Mouse (Mus musculus): ENCODE measurements around the gene Map3k20.

The Map3k20 gene

DNA sequence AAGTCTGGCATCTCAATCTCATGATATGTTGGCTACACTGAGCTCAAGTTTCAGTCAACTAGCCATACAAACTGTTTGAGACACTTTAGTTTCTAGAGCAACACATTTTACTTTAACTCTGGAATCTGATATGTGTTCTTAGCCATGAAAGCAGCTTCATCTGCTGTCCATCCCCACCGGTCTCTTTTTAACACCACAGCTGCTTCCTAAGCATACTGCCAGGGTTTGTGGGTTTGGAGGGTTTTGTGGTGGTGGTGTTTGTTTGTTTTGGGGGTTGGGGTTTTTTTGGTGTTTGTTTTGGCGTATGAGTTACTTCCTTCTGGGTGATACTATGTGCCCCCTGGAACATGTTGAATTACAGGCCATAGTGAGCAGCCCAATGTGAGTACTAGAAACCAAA is 35.2 kb downstream of the Map3k20 start:
- DNase-seq (ENCODE audit: low spot score in 2 of 2): no peak

DNA sequence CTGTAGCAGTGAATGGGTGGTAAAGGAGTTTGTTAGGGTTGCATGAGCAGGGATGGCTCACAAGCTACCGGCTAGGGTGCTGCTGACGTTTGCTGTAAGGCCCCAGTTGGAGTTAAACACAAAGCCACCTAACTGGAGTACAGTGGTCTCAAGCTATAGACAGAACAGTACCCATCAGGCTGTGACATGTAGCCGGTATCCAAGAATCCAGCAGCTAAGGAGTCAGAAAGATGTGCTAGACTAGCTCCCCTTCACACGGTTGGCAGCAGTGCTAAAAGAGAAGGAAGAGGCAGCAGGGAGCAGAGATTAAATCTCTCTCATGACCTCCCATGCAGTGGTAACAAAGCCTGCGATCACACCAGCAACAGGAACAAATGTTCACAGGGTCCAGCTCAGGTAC is 36.2 kb downstream of the Map3k20 start:
- DNase-seq (ENCODE audit: low spot score in 2 of 2): no peak

- DNase-seq (ENCODE audit: low spot score in 2 of 2): no peak
Measured at GRCm38 (mm10) chr2:72322681-72323353, 37.4 kb downstream of the Map3k20 start.

- no peak for DNase-seq (ENCODE audit: low spot score in 2 of 2)
Measured at GRCm38 (mm10) chr2:72324436-72324835, 39.0 kb downstream of the Map3k20 start.

DNA sequence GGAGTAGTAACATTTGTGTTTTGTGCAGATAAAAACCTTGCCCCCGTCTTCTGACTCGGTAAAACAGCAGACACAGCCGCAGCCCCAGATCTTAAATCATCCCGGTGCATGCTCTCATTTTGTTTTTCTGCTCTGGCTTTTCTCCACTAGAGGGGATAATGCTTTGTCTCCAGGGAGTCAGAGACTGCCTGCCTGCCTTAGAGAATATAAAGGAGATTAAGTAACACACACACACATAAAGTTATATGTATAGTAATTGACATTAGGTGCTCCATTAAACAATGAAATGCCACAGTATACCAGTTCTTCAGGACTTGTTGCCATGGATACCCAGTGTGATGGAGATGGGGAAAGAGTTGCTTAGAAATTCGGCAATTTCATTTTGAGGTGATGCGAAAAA is 41.1 kb downstream of the Map3k20 start:
- no peak for DNase-seq (ENCODE audit: low spot score in 2 of 2)

- DNase-seq (ENCODE audit: low spot score in 2 of 2): peak; percentile 9 to 36
Measured at GRCm38 (mm10) chr2:72328435-72328834, 43.0 kb downstream of the Map3k20 start.

DNA sequence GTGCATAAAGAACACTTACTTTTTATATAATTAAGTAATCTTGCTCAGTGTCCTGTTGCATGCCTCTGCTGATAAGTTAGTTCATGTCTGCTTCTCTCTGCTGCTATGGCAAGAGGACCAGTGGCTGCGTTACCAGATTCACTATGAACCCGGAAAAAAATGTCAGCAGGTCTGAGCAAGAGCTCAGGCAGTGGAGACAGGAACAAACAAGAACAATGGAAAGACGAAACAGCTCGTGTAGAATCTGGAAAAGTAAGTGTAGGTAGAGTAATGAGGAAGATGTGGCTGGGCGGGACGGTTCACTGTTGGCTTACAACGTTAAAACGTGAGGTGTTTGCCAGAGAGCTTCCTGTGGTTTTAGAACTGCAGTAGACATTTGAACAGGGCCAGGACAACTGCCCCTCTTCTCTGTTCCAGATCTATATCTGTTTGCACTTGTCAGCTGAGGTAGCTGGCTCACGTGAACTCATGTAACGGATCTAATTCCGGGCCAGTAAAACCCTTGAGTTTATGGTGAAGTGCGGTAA is 45.6 kb downstream of the Map3k20 start:
- DNase-seq (ENCODE audit: low spot score in 2 of 2): peak; percentile 2 to 19

DNA sequence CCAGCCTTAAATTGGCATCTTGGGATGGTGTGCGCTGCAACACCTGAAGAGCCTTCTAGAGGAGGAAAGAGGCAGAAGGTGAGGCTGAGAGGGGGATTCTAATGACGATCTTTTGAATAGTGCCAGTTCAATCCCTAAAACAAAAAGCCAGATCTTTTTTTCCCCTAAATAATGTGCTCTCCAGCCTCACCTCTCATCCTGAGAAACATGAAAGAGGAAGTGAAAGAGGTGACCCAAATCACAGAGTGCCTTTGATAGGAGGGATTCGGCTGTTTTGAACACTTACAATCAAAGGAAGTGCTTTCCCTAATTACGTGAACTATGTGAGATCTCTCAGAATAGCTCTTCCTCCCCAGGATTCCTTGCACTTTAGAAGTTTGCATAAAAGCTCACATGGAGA is 46.6 kb downstream of the Map3k20 start:
- DNase-seq (ENCODE audit: low spot score in 2 of 2): no peak

DNA sequence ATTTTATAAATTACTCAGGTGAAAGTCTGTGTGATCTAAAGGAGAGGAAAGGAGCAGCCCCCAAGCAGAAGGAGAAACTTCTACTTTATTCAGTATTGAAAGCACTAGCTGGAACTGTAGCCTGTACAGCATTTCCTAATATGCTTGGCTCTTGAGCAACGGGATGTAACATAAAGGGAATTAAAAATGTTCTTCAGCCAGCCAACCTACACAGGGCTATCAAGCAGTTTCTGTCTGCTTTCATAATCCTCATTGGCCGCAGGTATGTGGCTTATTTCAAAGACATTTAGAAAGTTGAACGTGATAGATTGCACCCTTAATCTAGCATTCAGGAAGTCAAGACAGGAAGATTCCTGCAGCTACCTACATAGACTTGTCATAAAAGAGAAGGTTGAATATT is 47.8 kb downstream of the Map3k20 start:
- DNase-seq (ENCODE audit: low spot score in 2 of 2): no peak

DNA sequence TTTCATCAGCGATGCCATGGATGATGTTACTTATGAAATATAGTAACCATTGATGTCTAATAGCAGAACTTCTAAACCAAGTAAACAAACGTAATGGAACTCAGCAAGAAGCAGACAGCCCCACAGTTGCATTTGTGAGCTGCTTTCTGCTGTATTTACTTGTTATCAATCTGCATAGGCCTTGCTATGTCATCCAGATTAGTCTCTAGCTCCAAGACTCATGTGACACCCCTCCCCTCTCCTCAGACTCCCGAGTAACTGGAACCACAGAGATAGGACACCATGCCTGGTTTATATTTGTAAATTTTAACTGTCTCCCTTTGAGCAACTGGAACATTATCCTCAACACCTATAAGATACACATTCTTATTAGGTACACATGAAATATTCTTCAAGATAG is 51.4 kb downstream of the Map3k20 start:
- DNase-seq (ENCODE audit: low spot score in 2 of 2): no peak

GRCm38 (mm10) chr2:72345281-72345680 is 59.8 kb downstream of the Map3k20 start:
- no peak for DNase-seq (ENCODE audit: low spot score in 2 of 2)

GRCm38 (mm10) chr2:72351329-72351728 is 65.9 kb downstream of the Map3k20 start:
- no peak for DNase-seq (ENCODE audit: low spot score in 2 of 2)

- DNase-seq (ENCODE audit: low spot score in 2 of 2): no peak
Measured at GRCm38 (mm10) chr2:72351776-72352175, 66.3 kb downstream of the Map3k20 start.

GRCm38 (mm10) chr2:72352756-72353155 is 67.3 kb downstream of the Map3k20 start:
- DNase-seq (ENCODE audit: low spot score in 2 of 2): no peak

DNA sequence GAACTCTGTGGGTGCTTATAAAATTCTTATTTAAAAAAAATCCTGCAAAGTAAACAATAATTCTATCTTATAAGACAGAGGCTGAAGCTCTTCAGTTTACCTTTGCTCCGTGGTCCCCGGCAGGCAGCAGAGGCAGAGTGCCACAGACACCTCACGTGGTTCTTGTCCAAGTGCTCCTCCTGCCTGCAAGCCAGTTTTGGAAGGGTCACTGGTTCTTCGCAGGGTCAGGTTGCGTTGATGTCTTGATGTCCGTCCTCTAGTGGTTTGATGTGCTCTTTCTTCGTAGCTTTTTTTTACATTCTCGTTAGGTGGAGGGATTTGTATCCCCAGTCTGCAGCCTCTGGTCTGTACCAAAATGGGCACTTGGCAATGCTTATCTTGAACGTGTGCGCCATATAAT is 71.0 kb downstream of the Map3k20 start:
- DNase-seq (ENCODE audit: low spot score in 2 of 2): no peak

DNA sequence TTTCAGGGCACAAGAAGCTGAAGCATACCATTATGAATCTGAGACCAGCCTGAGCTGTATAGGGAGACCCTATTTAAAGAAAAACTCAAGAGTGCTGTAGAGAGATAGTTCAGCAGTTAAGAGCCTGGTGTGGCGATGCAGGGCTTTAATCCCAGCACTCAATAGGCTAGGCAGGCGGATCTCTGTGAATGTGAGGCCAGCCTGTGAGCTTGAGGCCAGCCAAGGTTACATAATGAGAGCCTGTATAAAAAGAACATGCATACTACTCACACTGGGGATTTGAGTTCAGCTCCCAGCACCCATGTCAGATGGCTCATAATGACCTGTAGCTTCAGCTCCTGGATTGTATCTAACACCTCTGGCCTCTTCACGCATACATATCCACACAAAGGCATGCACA is 76.1 kb downstream of the Map3k20 start:
- DNase-seq (ENCODE audit: low spot score in 2 of 2): no peak

- DNase-seq (ENCODE audit: low spot score in 2 of 2): no peak
Measured at GRCm38 (mm10) chr2:72363449-72363848, 78.0 kb downstream of the Map3k20 start.

DNA sequence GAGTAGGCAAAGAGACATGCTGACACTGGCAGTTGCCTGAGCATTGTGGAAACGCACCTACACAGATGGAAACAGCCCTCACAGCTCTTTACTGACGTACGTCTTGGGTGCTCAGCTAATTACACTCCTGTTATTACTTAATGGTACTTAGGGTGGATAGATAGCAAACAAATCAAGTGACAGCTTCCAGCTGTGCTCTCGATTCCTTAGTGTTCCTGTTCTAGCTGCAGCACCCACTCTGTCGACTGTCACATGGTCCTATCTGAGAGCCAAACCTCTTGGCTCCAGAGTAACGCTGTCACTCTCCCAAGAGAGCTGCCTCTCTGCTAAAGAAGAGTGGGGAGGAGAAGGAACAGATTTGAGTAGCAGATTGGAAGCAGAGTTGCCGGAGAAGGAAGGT is 80.5 kb downstream of the Map3k20 start:
- no peak for DNase-seq (ENCODE audit: low spot score in 2 of 2)

GRCm38 (mm10) chr2:72366503-72366902 is 81.1 kb downstream of the Map3k20 start:
- no peak for DNase-seq (ENCODE audit: low spot score in 2 of 2)

DNA sequence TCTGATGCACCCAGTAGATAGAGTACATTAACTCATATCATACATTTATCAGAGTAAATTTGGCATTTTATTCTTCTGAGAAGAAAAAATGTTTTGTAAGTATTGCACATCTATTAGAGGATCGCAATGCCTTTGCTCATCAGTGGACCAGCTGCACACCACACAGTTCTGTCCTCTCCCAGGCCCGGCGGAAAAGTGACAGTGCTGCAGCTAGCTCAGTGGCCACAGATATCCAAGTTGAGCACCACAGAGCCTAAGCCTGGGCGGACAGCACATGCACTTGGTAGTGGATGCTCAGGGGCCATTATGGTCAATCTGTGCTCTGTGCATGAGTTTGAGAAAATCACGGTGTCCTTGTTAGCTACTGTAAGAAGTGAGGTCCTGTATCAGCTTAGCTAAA is 82.4 kb downstream of the Map3k20 start:
- no peak for DNase-seq (ENCODE audit: low spot score in 2 of 2)

DNA sequence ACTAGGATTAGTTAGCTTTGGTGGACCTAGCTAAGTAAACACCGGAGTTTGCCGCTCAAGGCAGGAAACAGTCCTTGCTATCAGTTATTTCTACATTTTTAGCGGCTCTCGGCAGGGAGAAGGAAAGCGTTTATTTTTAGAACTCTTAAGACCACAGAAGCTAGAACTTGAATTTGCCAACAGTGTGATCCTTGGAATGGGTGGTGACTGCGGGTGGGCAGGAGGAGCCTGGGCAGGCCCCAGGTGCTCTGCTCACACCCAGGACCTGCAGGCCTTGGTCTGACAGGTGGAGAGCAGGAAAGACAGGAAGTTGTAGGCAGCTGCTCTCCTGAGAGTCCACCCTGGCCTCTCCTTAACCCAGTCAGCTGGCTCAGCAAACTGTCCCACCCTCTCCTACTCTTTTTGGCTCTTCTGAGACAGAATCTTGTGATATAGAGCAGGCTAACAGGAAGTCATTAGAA is 83.7 kb downstream of the Map3k20 start:
- DNase-seq (ENCODE audit: low spot score in 2 of 2): no peak

DNA sequence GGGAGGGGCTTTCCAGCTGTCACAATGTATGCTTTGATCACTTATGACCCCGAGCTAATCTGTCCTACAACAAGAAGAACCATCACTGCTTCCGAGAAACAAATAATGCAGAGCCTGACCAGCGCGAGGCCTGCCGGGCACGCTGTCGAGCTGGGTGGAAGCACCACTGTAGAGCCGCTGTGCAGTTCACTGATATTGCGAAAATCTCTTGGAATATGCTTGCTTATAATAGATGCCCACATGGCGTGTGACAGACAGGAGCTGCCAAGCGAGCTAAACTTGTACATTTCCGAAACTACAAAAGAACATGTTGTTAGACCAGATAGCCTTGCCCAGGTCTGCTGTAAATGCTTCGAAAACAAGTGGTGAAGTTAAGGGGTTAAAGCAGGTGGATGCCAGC is 86.7 kb downstream of the Map3k20 start:
- no peak for DNase-seq (ENCODE audit: low spot score in 2 of 2)

DNA sequence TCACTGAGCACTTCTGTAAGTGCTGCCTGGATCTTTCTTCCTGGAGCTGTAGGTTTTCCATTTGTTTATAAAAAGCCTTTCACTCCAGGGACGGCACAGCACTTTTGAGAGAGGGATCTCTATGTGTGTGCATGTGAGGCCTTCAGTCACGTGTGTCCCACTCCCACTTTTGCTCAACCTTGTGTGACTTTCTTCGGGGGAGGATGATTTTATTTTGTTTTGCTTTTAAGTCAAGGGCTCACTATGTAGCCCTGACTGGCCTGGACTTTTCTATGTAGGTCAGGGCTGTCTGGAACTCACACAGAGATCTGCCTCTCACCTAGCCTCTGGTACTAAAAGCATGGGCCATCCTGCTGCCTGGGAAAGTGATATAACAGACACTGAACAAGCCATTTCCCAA is 88.6 kb downstream of the Map3k20 start:
- no peak for DNase-seq (ENCODE audit: low spot score in 2 of 2)

DNA sequence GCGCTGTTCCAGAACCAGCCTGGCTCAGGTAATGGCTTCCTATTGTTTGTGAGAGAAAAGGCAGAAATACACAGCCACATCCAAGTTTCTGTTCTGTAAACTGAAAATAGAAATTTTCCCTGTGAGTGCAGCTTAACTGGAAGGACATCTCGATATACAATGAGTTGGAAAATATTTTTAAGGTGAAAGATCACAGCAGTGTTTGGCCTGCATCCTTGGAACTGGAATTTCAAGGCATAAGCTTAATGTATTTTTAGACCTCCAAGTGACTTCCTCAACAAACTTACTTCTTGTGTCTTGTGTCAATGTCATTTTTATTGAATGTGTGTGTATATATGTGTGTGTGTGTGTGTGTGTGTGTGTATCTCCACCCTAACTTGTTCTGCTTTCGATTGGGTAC is 90.4 kb downstream of the Map3k20 start:
- no peak for DNase-seq (ENCODE audit: low spot score in 2 of 2)

Data from natural killer cell, adult 2 months (primary cell).